Mouse (Mus musculus): ENCODE measurements around the gene Col4a3. TPM values are rescaled to one million over a fixed set of nuclear protein-coding genes. Genes with fewer than 3 reads are reported as not detected.

Gene Col4a3
- total and polyA plus RNA-seq, 3 experiments = not detected

GRCm38 (mm10) chr1:82637414-82637813 is 50.7 kb downstream of the Col4a3 start:
- Histone ChIP-seq H3K27ac (ENCODE audit: insufficient read depth, low read depth) (no peak overlapping the region), H3K79me2 (replicated peaks; ENCODE audit: control insufficient read depth, extremely low read depth, insufficient read depth, poor library complexity, severe bottlenecking) (no peaks in the 10 kb centered on the region), H3K4me2 (ENCODE audit: insufficient read depth, low read depth, poor library complexity, severe bottlenecking) (no peak overlapping the region), H3K4me1 (ENCODE audit: control insufficient read depth in 1 of 2, insufficient read depth in 2 of 2) (peaks cover 0 to 20% of the 10 kb centered on the region in 2 experiments; a peak in 2 of 4 replicates), H3K4me3 (replicated peaks in 1 of 3; ENCODE audit: low read depth in 2 of 3, low read length in 2 of 3, poor library complexity in 1 of 3) (no peak overlapping the region), H3K36me3 (replicated peaks in 1 of 2; ENCODE audit: control insufficient read depth in 1 of 2, insufficient read depth in 1 of 2, low read length in 1 of 2) (no peaks in the 10 kb centered on the region), H3K9me3 (replicated peaks; ENCODE audit: low read length) (no peaks in the 10 kb centered on the region), H3K9ac (ENCODE audit: insufficient read depth, low read depth) (no peak overlapping the region), H3K27me3 (replicated peaks) (peaks cover 3% of the 10 kb centered on the region)
- no peak for DNase-seq (ENCODE audit: extremely low read depth)
- dilution Hi-C loops (cut with MboI; ENCODE audit: extremely low pct_ligation_motif_present, extremely low pct_unique_long_range_greater_than_20kb, low sequenced_read_pairs) (no loop called here), in situ Hi-C loops (cut with MboI; ENCODE audit: low pct_ligation_motif_present, low pct_unique_long_range_greater_than_20kb, low sequenced_read_pairs) (loop anchor here (10.0 kb wide), 1 partner anchor 63 kb away; no protein-coding TSS in a partner anchor)
- no peak for TF ChIP-seq MYC (IDR thresholded peaks at IDR 0.05; ENCODE audit: low read depth, low read length)
- no peak for TF ChIP-seq ZMIZ1 (IDR thresholded peaks at IDR 0.05; ENCODE audit: low read depth, low read length)
- no peak for TF ChIP-seq ETS1 (conservative IDR thresholded peaks at IDR 0.05; ENCODE audit: low read depth, low read length)
- TF ChIP-seq NRF1 (IDR thresholded peaks at IDR 0.05; ENCODE audit: low read depth, low read length) = no peak
- no peak for TF ChIP-seq JUND (conservative IDR thresholded peaks at IDR 0.05; ENCODE audit: low read depth, low read length)

- H3K9me3 ChIP-seq (replicated peaks; ENCODE audit: low read length) = no peaks in the 10 kb centered on the region
- DNase-seq (ENCODE audit: extremely low read depth) = no peak
- dilution Hi-C loops (cut with MboI; ENCODE audit: extremely low pct_ligation_motif_present, extremely low pct_unique_long_range_greater_than_20kb, low sequenced_read_pairs) = no loop called here
- no peak overlapping the region for H3K4me2 ChIP-seq (ENCODE audit: insufficient read depth, low read depth, poor library complexity, severe bottlenecking)
- no peak overlapping the region for H3K4me3 ChIP-seq (replicated peaks in 1 of 3; ENCODE audit: low read depth in 2 of 3, low read length in 2 of 3, poor library complexity in 1 of 3)
- H3K27me3 ChIP-seq (replicated peaks) = peaks cover 3% of the 10 kb centered on the region
- no peaks in the 10 kb centered on the region for H3K79me2 ChIP-seq (replicated peaks; ENCODE audit: control insufficient read depth, extremely low read depth, insufficient read depth, poor library complexity, severe bottlenecking)
- no peak overlapping the region for H3K9ac ChIP-seq (ENCODE audit: insufficient read depth, low read depth)
- TF ChIP-seq MYC (IDR thresholded peaks at IDR 0.05; ENCODE audit: low read depth, low read length) = no peak
- no peak for TF ChIP-seq MEF2A (IDR thresholded peaks at IDR 0.05; ENCODE audit: borderline replicate concordance, low read depth, low read length)
- no peak for TF ChIP-seq POLR2AphosphoS2 (IDR thresholded peaks at IDR 0.05; ENCODE audit: low read depth, low read length)
- peak; percentile 20; the same call in 1 of the 2 replicates for TF ChIP-seq SMC3 (IDR thresholded peaks at IDR 0.05; ENCODE audit: low read depth, low read length)
- TF ChIP-seq CTCF (conservative IDR thresholded peaks at IDR 0.05 in 1 of 2, IDR thresholded peaks at IDR 0.05 in 1 of 2; ENCODE audit: low read depth in 2 of 2, low read length in 2 of 2) = peak in 1 of 2 experiments; percentile 42; a peak in 2 of 4 replicates
- peaks cover 0 to 20% of the 10 kb centered on the region in 2 experiments; a peak in 2 of 4 replicates for H3K4me1 ChIP-seq (ENCODE audit: control insufficient read depth in 1 of 2, insufficient read depth in 2 of 2)
- H3K36me3 ChIP-seq (replicated peaks in 1 of 2; ENCODE audit: control insufficient read depth in 1 of 2, insufficient read depth in 1 of 2, low read length in 1 of 2) = no peaks in the 10 kb centered on the region
- in situ Hi-C loops (cut with MboI; ENCODE audit: low pct_ligation_motif_present, low pct_unique_long_range_greater_than_20kb, low sequenced_read_pairs) = loop anchor here (10.0 kb wide), 1 partner anchor 64 kb away; no protein-coding TSS in a partner anchor
- H3K27ac ChIP-seq (ENCODE audit: insufficient read depth, low read depth) = no peak overlapping the region
Measured at GRCm38 (mm10) chr1:82638428-82638827, 51.7 kb downstream of the Col4a3 start.

- Histone ChIP-seq H3K36me3 (replicated peaks in 1 of 2; ENCODE audit: control insufficient read depth in 1 of 2, insufficient read depth in 1 of 2, low read length in 1 of 2) (no peaks in the 10 kb centered on the region), H3K27me3 (replicated peaks) (peaks cover 3% of the 10 kb centered on the region), H3K9me3 (replicated peaks; ENCODE audit: low read length) (no peaks in the 10 kb centered on the region), H3K4me3 (replicated peaks in 1 of 3; ENCODE audit: low read depth in 2 of 3, low read length in 2 of 3, poor library complexity in 1 of 3) (peak overlapping the region in 1 of 3 experiments; percentile 8), H3K4me1 (ENCODE audit: control insufficient read depth in 1 of 2, insufficient read depth in 2 of 2) (peaks cover 0 to 12% of the 10 kb centered on the region in 2 experiments; a peak in 2 of 4 replicates), H3K4me2 (ENCODE audit: insufficient read depth, low read depth, poor library complexity, severe bottlenecking) (peak overlapping the region; percentile 94), H3K79me2 (replicated peaks; ENCODE audit: control insufficient read depth, extremely low read depth, insufficient read depth, poor library complexity, severe bottlenecking) (no peaks in the 10 kb centered on the region), H3K9ac (ENCODE audit: insufficient read depth, low read depth) (no peak overlapping the region; the same call in 1 of the 2 replicates), H3K27ac (ENCODE audit: insufficient read depth, low read depth) (no peak overlapping the region)
- DNase-seq (ENCODE audit: extremely low read depth) = peak; percentile 58
- dilution Hi-C loops (cut with MboI; ENCODE audit: extremely low pct_ligation_motif_present, extremely low pct_unique_long_range_greater_than_20kb, low sequenced_read_pairs) = no loop called here
- in situ Hi-C loops (cut with MboI; ENCODE audit: low pct_ligation_motif_present, low pct_unique_long_range_greater_than_20kb, low sequenced_read_pairs) = loop anchor here (10.0 kb wide), 1 partner anchor 87 kb away; no protein-coding TSS in a partner anchor
- TF ChIP-seq RAD21 (IDR thresholded peaks at IDR 0.05; ENCODE audit: low read depth, low read length) = peak; percentile 90
- TF ChIP-seq SMC3 (IDR thresholded peaks at IDR 0.05; ENCODE audit: low read depth, low read length) = peak; percentile 97
- TF ChIP-seq CTCF (conservative IDR thresholded peaks at IDR 0.05 in 1 of 2, IDR thresholded peaks at IDR 0.05 in 1 of 2; ENCODE audit: low read depth in 2 of 2, low read length in 2 of 2) = peak; percentile 89 to 94
- TF ChIP-seq CHD2 (IDR thresholded peaks at IDR 0.05; ENCODE audit: low read length) = no peak
- peak; percentile 79 for TF ChIP-seq ZC3H11A (IDR thresholded peaks at IDR 0.05; ENCODE audit: low read depth, low read length)
Measured at GRCm38 (mm10) chr1:82641316-82641987, 54.7 kb downstream of the Col4a3 start.
